Mouse (Mus musculus) midbrain, embryonic 16.5 days (tissue): ENCODE results near the gene B3gnt7. TPM values are rescaled to one million over a fixed set of nuclear protein-coding genes. Genes with fewer than 3 reads are reported as not detected.

Experiments
- ATAC-seq: fragments of 200-750 bp; cut with Nextera tagmentation; 2 replicates; pipeline ENCODE4 v1.8.0; 2017; ENCODE audit warnings: moderate TSS enrichment
- H3K27ac ChIP-seq: fragments of 300-500 bp; sonication (generic); 2 replicates; pipeline ENCODE4 v1.5.1; 2014; ENCODE audit warnings: mild to moderate bottlenecking, low read length, mixed read lengths
- H3K27me3 ChIP-seq: fragments of 300-500 bp; sonication (generic); 2 replicates; pipeline ENCODE4 v1.6.1; 2014; ENCODE audit warnings: low read depth, low read length, mixed read lengths; ENCODE audit not compliant: control insufficient read depth, insufficient read depth
- H3K36me3 ChIP-seq: fragments of 300-500 bp; sonication (generic); 2 replicates; pipeline ENCODE4 v1.6.1; 2014; ENCODE audit warnings: mild to moderate bottlenecking, low read length, moderate library complexity, mixed read lengths; ENCODE audit not compliant: control insufficient read depth, insufficient read depth
- H3K4me1 ChIP-seq: fragments of 300-500 bp; sonication (generic); 2 replicates; pipeline ENCODE4 v1.6.1; 2014; ENCODE audit warnings: mild to moderate bottlenecking, low read length, mixed read lengths; ENCODE audit not compliant: control insufficient read depth, insufficient read depth
- H3K4me2 ChIP-seq: fragments of 300-500 bp; sonication (generic); 2 replicates; pipeline ENCODE4 v1.6.1; 2014; ENCODE audit warnings: mild to moderate bottlenecking, low read length, mixed read lengths
- H3K4me3 ChIP-seq: fragments of 300-500 bp; sonication (generic); 2 replicates; pipeline ENCODE4 v1.5.1; 2014; ENCODE audit warnings: low read depth, mild to moderate bottlenecking, low read length, moderate library complexity, mixed read lengths
- H3K9ac ChIP-seq: fragments of 300-500 bp; sonication (generic); 2 replicates; pipeline ENCODE4 v1.6.1; 2014; ENCODE audit warnings: low read depth, low read length, mixed read lengths
- H3K9me3 ChIP-seq: fragments of 300-500 bp; sonication (generic); replicated peaks from 2 replicates; pipeline ENCODE4 v1.6.1; 2014; ENCODE audit warnings: mild to moderate bottlenecking, low read length, mixed read lengths; ENCODE audit not compliant: control insufficient read depth, poor library complexity, severe bottlenecking
- WGBS: fragments of 180-500 bp; shearing (Covaris S2); extraction: QIAGEN DNeasy Blood & Tissue Kit; methylation state at CpG from one replicate; pipeline ENCODE4 v1.1.7; 2014; 5-methylcytosine and 5-hydroxymethylcytosine counted together
- polyA plus RNA-seq: library from polyadenylated mRNA; unstranded; fragments of >200 nt; fragmentation: Nextera tagmentation; extraction: Ambion mirVana; gene quantifications from 2 replicates; pipeline ENCODE4 v1.2.1, GENCODE M21; 2015

The B3gnt7 gene
- polyA plus RNA-seq, 1 experiment from 2014 or later = 10.8 TPM

- H3K4me1 ChIP-seq = no peaks in the 10 kb centered on the region
- WGBS = 84% methylated on average over 6 of the region's 6 CpGs
- H3K27me3 ChIP-seq = no peaks in the 10 kb centered on the region
These were observed 30.9 kb upstream of the B3gnt7 start for GRCm38 (mm10) chr1:86271707-86272106.

GRCm38 (mm10) chr1:86277055-86277454 lies 25.6 kb upstream of the B3gnt7 start:
- no peaks in the 10 kb centered on the region for H3K4me1 ChIP-seq
- no peak overlapping the region for H3K4me3 ChIP-seq
- no peak for ATAC-seq
- H3K4me2 ChIP-seq = no peak overlapping the region
- no peaks in the 10 kb centered on the region for H3K27me3 ChIP-seq
- no peak overlapping the region for H3K27ac ChIP-seq
- no peaks in the 10 kb centered on the region for H3K9me3 ChIP-seq
- 91% methylated on average over 5 of the region's 5 CpGs for WGBS
- H3K9ac ChIP-seq = no peak overlapping the region
- H3K36me3 ChIP-seq = no peaks in the 10 kb centered on the region

More at GRCm38 (mm10) chr1:86271707-86272106, 30.9 kb upstream of the B3gnt7 start:
- ATAC-seq = no peak
- Histone ChIP-seq H3K4me2 (no peak overlapping the region), H3K27ac (no peak overlapping the region), H3K4me3 (no peak overlapping the region), H3K9me3 (no peaks in the 10 kb centered on the region), H3K36me3 (no peaks in the 10 kb centered on the region), H3K9ac (no peak overlapping the region)

GRCm38 (mm10) chr1:86281781-86282536 lies 20.7 kb upstream of the B3gnt7 start:
- Histone ChIP-seq H3K4me3 (no peak overlapping the region), H3K9ac (no peak overlapping the region), H3K4me2 (no peak overlapping the region), H3K4me1 (no peaks in the 10 kb centered on the region), H3K9me3 (no peaks in the 10 kb centered on the region), H3K36me3 (no peaks in the 10 kb centered on the region), H3K27ac (no peak overlapping the region), H3K27me3 (no peaks in the 10 kb centered on the region)
- ATAC-seq = no peak
- WGBS = 92% methylated on average over 11 of the region's 11 CpGs

- Histone ChIP-seq H3K9ac (no peak overlapping the region), H3K4me3 (no peak overlapping the region), H3K27ac (no peak overlapping the region), H3K9me3 (no peaks in the 10 kb centered on the region), H3K4me1 (no peaks in the 10 kb centered on the region), H3K4me2 (no peak overlapping the region), H3K27me3 (no peaks in the 10 kb centered on the region), H3K36me3 (no peaks in the 10 kb centered on the region)
- WGBS = 92% methylated on average over 5 of the region's 5 CpGs
- no peak for ATAC-seq
These were observed 18.5 kb upstream of the B3gnt7 start for GRCm38 (mm10) chr1:86284101-86284500.

- no peaks in the 10 kb centered on the region for H3K27me3 ChIP-seq
- no peak overlapping the region for H3K9ac ChIP-seq
- no peak for ATAC-seq
- H3K27ac ChIP-seq = no peak overlapping the region
- H3K9me3 ChIP-seq = no peaks in the 10 kb centered on the region
- H3K4me1 ChIP-seq = no peaks in the 10 kb centered on the region
- H3K4me3 ChIP-seq = no peak overlapping the region
- 86% methylated on average over 6 of the region's 6 CpGs for WGBS
- no peaks in the 10 kb centered on the region for H3K36me3 ChIP-seq
- no peak overlapping the region for H3K4me2 ChIP-seq
These were observed 17.3 kb upstream of the B3gnt7 start for GRCm38 (mm10) chr1:86285295-86285694.

- H3K4me3 ChIP-seq = no peak overlapping the region
- H3K27me3 ChIP-seq = no peaks in the 10 kb centered on the region
- no peak overlapping the region for H3K27ac ChIP-seq
- no peaks in the 10 kb centered on the region for H3K4me1 ChIP-seq
- ATAC-seq = no peak
- H3K4me2 ChIP-seq = no peak overlapping the region
- no peaks in the 10 kb centered on the region for H3K36me3 ChIP-seq
- no peaks in the 10 kb centered on the region for H3K9me3 ChIP-seq
- no peak overlapping the region for H3K9ac ChIP-seq
- 85% methylated on average over 4 of the region's 4 CpGs for WGBS
These were observed 15.2 kb upstream of the B3gnt7 start for GRCm38 (mm10) chr1:86287473-86287872.

- no peak overlapping the region for H3K4me3 ChIP-seq
- peaks cover 2% of the 10 kb centered on the region; the same call in 1 of the 2 replicates for H3K4me1 ChIP-seq
- WGBS = 61% methylated on average over 3 of the region's 3 CpGs
- no peaks in the 10 kb centered on the region for H3K36me3 ChIP-seq
- no peak overlapping the region for H3K9ac ChIP-seq
- H3K9me3 ChIP-seq = no peaks in the 10 kb centered on the region
- no peak for ATAC-seq
- no peak overlapping the region for H3K27ac ChIP-seq
- H3K27me3 ChIP-seq = no peaks in the 10 kb centered on the region
- no peak overlapping the region for H3K4me2 ChIP-seq
These were observed 12.2 kb upstream of the B3gnt7 start for GRCm38 (mm10) chr1:86290452-86290851.

GRCm38 (mm10) chr1:86293091-86293490 lies 9.5 kb upstream of the B3gnt7 start:
- Histone ChIP-seq H3K9ac (no peak overlapping the region), H3K27ac (no peak overlapping the region), H3K9me3 (no peaks in the 10 kb centered on the region), H3K4me1 (peaks cover 2% of the 10 kb centered on the region; the same call in 1 of the 2 replicates), H3K36me3 (no peaks in the 10 kb centered on the region), H3K4me2 (no peak overlapping the region), H3K27me3 (no peaks in the 10 kb centered on the region), H3K4me3 (no peak overlapping the region)
- WGBS = 94% methylated on average over 3 of the region's 3 CpGs
- no peak for ATAC-seq

- H3K9ac ChIP-seq = no peak overlapping the region
- no peak for ATAC-seq
- no peak overlapping the region for H3K4me2 ChIP-seq
- 88% methylated on average over 5 of the region's 5 CpGs for WGBS
- no peaks in the 10 kb centered on the region for H3K9me3 ChIP-seq
- H3K36me3 ChIP-seq = no peaks in the 10 kb centered on the region
- peaks cover 2% of the 10 kb centered on the region; the same call in 1 of the 2 replicates for H3K4me1 ChIP-seq
- H3K4me3 ChIP-seq = no peak overlapping the region
- H3K27ac ChIP-seq = no peak overlapping the region
- H3K27me3 ChIP-seq = no peaks in the 10 kb centered on the region
These were observed 8.8 kb upstream of the B3gnt7 start for GRCm38 (mm10) chr1:86293868-86294267.
